Mouse (Mus musculus): ENCODE measurements at regions not wholly inside any gene's neighbourhood (a gene's known extent, or its start where the extent isn't known, plus 50 kb on each side); places are given as distances from the start of the nearest gene placed in this dataset.

GRCm38 (mm10) chr17:94165305-94165860, 584.4 kb downstream of the Mettl4 start:
- H3K9me3 ChIP-seq (replicated peaks; ENCODE audit: insufficient read depth, low read length) = no peaks in the 10 kb centered on the region
- no peak overlapping the region for H3K4me3 ChIP-seq (ENCODE audit: control insufficient read depth in 1 of 2, insufficient read depth in 1 of 2, low read depth in 2 of 2, low read length in 2 of 2)
- DNase-seq (ENCODE audit: low read depth, low spot score) = no peak
- H3K27ac ChIP-seq (ENCODE audit: control insufficient read depth, low read depth, low read length) = no peak overlapping the region
- no peaks in the 10 kb centered on the region for H3K36me3 ChIP-seq (ENCODE audit: control insufficient read depth in 1 of 2, insufficient read depth in 2 of 2, low read length in 2 of 2)
- TF ChIP-seq MAX (IDR thresholded peaks at IDR 0.05; ENCODE audit: low read length) (no peak), RCOR1 (IDR thresholded peaks at IDR 0.05; ENCODE audit: low read depth, low read length) (no peak), USF1 (IDR thresholded peaks at IDR 0.05; ENCODE audit: low read depth, low read length) (no peak), ZNF384 (IDR thresholded peaks at IDR 0.05; ENCODE audit: low read depth, low read length) (no peak), RAD21 (IDR thresholded peaks at IDR 0.05; ENCODE audit: low read depth, low read length) (no peak), JUND (IDR thresholded peaks at IDR 0.05; ENCODE audit: low read depth, low read length) (no peak), BHLHE40 (IDR thresholded peaks at IDR 0.05; ENCODE audit: borderline replicate concordance, low read depth, low read length) (no peak), POLR2AphosphoS5 (IDR thresholded peaks at IDR 0.05; ENCODE audit: borderline replicate concordance, low read depth, low read length) (no peak), CTCF (IDR thresholded peaks at IDR 0.05 in 2 of 3, conservative IDR thresholded peaks at IDR 0.05 in 1 of 3; ENCODE audit: control insufficient read depth in 1 of 3, insufficient read depth in 1 of 3, low read depth in 2 of 3, low read length in 3 of 3, poor library complexity in 1 of 3, severe bottlenecking in 1 of 3) (no peak), POLR2A (IDR thresholded peaks at IDR 0.05; ENCODE audit: control insufficient read depth in 1 of 2, insufficient read depth in 1 of 2, low read depth in 1 of 2, low read length in 2 of 2, poor library complexity in 1 of 2) (no peak), CHD2 (IDR thresholded peaks at IDR 0.05; ENCODE audit: low read length) (no peak), UBTF (IDR thresholded peaks at IDR 0.05; ENCODE audit: borderline replicate concordance, insufficient read depth, low read depth, low read length) (no peak), GABPA (IDR thresholded peaks at IDR 0.05; ENCODE audit: low read depth, low read length) (no peak), MAZ (IDR thresholded peaks at IDR 0.05; ENCODE audit: low read depth, low read length) (no peak)
- no peaks in the 10 kb centered on the region for H3K79me2 ChIP-seq (ENCODE audit: control insufficient read depth, insufficient read depth, low read length, poor library complexity)
- H3K4me1 ChIP-seq (ENCODE audit: control insufficient read depth in 1 of 2, insufficient read depth in 2 of 2, low read length in 2 of 2) = no peaks in the 10 kb centered on the region
- H3K27me3 ChIP-seq (ENCODE audit: control insufficient read depth in 1 of 2, insufficient read depth in 2 of 2, low read length in 2 of 2) = no peaks in the 10 kb centered on the region
- no peak overlapping the region for H3K9ac ChIP-seq (ENCODE audit: control insufficient read depth, low read depth, low read length, poor library complexity, severe bottlenecking)

GRCm38 (mm10) chr17:94144298-94144697, 605.5 kb downstream of the Mettl4 start:
- no peak overlapping the region for H3K4me3 ChIP-seq (ENCODE audit: control insufficient read depth in 1 of 2, insufficient read depth in 1 of 2, low read depth in 2 of 2, low read length in 2 of 2)
- no peak overlapping the region for H3K27ac ChIP-seq (ENCODE audit: control insufficient read depth, low read depth, low read length)
- no peaks in the 10 kb centered on the region for H3K4me1 ChIP-seq (ENCODE audit: control insufficient read depth in 1 of 2, insufficient read depth in 2 of 2, low read length in 2 of 2)
- no peaks in the 10 kb centered on the region for H3K27me3 ChIP-seq (ENCODE audit: control insufficient read depth in 1 of 2, insufficient read depth in 2 of 2, low read length in 2 of 2)
- no peak for TF ChIP-seq ZNF384 (IDR thresholded peaks at IDR 0.05; ENCODE audit: low read depth, low read length)
- no peak for TF ChIP-seq TCF12 (IDR thresholded peaks at IDR 0.05; ENCODE audit: low read depth, low read length)
- no peak for TF ChIP-seq SIN3A (IDR thresholded peaks at IDR 0.05; ENCODE audit: low read length)
- TF ChIP-seq MXI1 (IDR thresholded peaks at IDR 0.05; ENCODE audit: low read depth, low read length) = no peak
- TF ChIP-seq UBTF (IDR thresholded peaks at IDR 0.05; ENCODE audit: borderline replicate concordance, insufficient read depth, low read depth, low read length) = no peak
- no peak for TF ChIP-seq POLR2A (IDR thresholded peaks at IDR 0.05; ENCODE audit: control insufficient read depth in 1 of 2, insufficient read depth in 1 of 2, low read depth in 1 of 2, low read length in 2 of 2, poor library complexity in 1 of 2)
- TF ChIP-seq NRF1 (IDR thresholded peaks at IDR 0.05; ENCODE audit: insufficient read depth, low read depth, low read length, poor library complexity, severe bottlenecking) = no peak
- TF ChIP-seq RAD21 (IDR thresholded peaks at IDR 0.05; ENCODE audit: low read depth, low read length) = no peak
- TF ChIP-seq MYB (IDR thresholded peaks at IDR 0.05; ENCODE audit: low read depth, low read length) = no peak
- no peak for TF ChIP-seq ETS1 (IDR thresholded peaks at IDR 0.05; ENCODE audit: low read depth, low read length)
- no peak for TF ChIP-seq EP300 (IDR thresholded peaks at IDR 0.05; ENCODE audit: low read depth in 1 of 2, low read length in 2 of 2)
- no peak for TF ChIP-seq POLR2AphosphoS5 (IDR thresholded peaks at IDR 0.05; ENCODE audit: borderline replicate concordance, low read depth, low read length)
- TF ChIP-seq JUND (IDR thresholded peaks at IDR 0.05; ENCODE audit: low read depth, low read length) = no peak
- TF ChIP-seq GABPA (IDR thresholded peaks at IDR 0.05; ENCODE audit: low read depth, low read length) = no peak
- TF ChIP-seq KAT2A (conservative IDR thresholded peaks at IDR 0.05; ENCODE audit: low read depth, low read length) = no peak
- no peak for TF ChIP-seq SMC3 (IDR thresholded peaks at IDR 0.05; ENCODE audit: low read depth, low read length)
- no peak for TF ChIP-seq GATA1 (IDR thresholded peaks at IDR 0.05; ENCODE audit: low read depth, low read length)
- no peak for TF ChIP-seq POLR2AphosphoS2 (IDR thresholded peaks at IDR 0.05; ENCODE audit: low read length)
- TF ChIP-seq CHD2 (IDR thresholded peaks at IDR 0.05; ENCODE audit: low read length) = no peak
- no peak overlapping the region for H3K9ac ChIP-seq (ENCODE audit: control insufficient read depth, low read depth, low read length, poor library complexity, severe bottlenecking)
- H3K36me3 ChIP-seq (ENCODE audit: control insufficient read depth in 1 of 2, insufficient read depth in 2 of 2, low read length in 2 of 2) = no peaks in the 10 kb centered on the region
- no peak for DNase-seq (ENCODE audit: low read depth, low spot score)
- H3K79me2 ChIP-seq (ENCODE audit: control insufficient read depth, insufficient read depth, low read length, poor library complexity) = no peaks in the 10 kb centered on the region
- no peaks in the 10 kb centered on the region for H3K9me3 ChIP-seq (replicated peaks; ENCODE audit: insufficient read depth, low read length)
